Mouse (Mus musculus) megakaryocyte, embryonic 14.5 days (primary cell): ENCODE measurements around the gene Tekt4.

Experiments used
- FLI1 ChIP-seq: IDR thresholded peaks from 2 replicates; pipeline ENCODE4 v1.6.1; 2012; ENCODE audit warnings: low read length, inconsistent platforms, mixed read lengths
- GATA1 ChIP-seq: IDR thresholded peaks from 3 replicates; pipeline ENCODE4 v1.6.1; 2012; ENCODE audit warnings: mixed read lengths, low read length, inconsistent platforms, borderline replicate concordance

- TF ChIP-seq GATA1 (no peak), FLI1 (no peak)
These were observed 27.0 kb upstream of the Tekt4 start for GRCm38 (mm10) chr17:25427441-25427840.
